Mouse (Mus musculus): ENCODE measurements around the gene Gm49721. TPM values are rescaled to one million over a fixed set of nuclear protein-coding genes. Genes with fewer than 3 reads are reported as not detected.
"Not testable (repeated sequence)": the region's sequence is repeated elsewhere in the genome, so short reads cannot be mapped to it uniquely, and the experiment has no call there.

Gm49721 gene
- polyA plus RNA-seq, 1 experiment from 2014 or later: 0.40 TPM

DNA sequence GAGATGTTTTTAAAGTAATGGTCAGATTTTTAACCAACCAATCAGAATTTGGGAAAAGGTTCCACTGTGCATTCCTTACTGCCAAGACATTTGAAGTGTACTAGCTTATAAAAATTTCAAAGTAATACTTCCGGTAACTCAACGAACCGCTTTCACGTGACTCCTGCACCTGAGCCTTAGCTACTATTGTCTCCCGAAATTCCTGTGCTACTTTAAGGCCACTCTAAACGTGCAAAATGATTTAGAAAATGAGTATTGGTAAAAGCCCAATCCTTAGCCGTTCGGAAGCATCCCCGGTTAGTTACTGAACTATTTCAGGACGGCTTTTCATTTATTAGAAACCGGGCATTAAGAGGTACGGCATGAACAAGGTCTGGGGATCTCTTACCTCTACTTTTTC, 18.4 kb upstream of the Gm49721 start:
- H3K4me3 ChIP-seq (ENCODE audit: low read depth, low read length): peak overlapping the region; percentile 42
- H3K9me3 ChIP-seq (ENCODE audit: control insufficient read depth, low read length); H3K27ac ChIP-seq (ENCODE audit: low read depth, low read length); H3K27me3 ChIP-seq (ENCODE audit: control insufficient read depth, insufficient read depth, low read length); H3K4me1 ChIP-seq (replicated peaks; ENCODE audit: control insufficient read depth, insufficient read depth, low read length); DNase-seq (ENCODE audit: low spot score); H3K36me3 ChIP-seq (ENCODE audit: control insufficient read depth, insufficient read depth, low read length); ATAC-seq (replicated peaks; ENCODE audit: low FRiP score): not testable (repeated sequence)
- peak overlapping the region; percentile 61 for H3K9ac ChIP-seq (ENCODE audit: low read length)
- peak overlapping the region; percentile 40; the same call in 1 of the 2 replicates for H3K4me2 ChIP-seq (ENCODE audit: low read depth, low read length, severe bottlenecking)
- 1% methylated on average over 12 of the region's 12 CpGs for WGBS

DNA sequence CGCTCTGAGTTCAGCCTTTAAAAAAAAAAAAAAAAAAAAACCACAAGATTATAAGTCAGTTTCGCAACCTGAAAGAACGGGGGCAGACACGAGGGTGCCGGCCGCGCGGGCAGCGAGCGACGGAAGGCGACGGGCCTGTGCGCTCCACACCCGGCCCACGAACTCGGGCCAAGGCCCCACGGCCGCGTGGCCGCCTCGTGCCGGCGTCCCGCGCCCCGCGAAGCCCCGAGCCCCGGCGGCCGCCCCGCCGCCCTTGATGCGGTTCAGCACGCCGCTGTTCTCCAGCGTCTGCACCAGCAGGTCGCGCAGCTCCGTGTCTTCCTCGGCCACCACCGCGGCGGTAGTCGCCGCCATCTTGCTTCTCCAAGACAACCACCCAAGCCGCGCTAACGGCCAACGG, 17.9 kb upstream of the Gm49721 start, which contains the start of gene Tagap1:
Tagap1 (minus strand) TSS at position 381 of the 400 bp plus-strand sequence.
- not testable (repeated sequence) for H3K36me3 ChIP-seq (ENCODE audit: control insufficient read depth, insufficient read depth, low read length); H3K27ac ChIP-seq (ENCODE audit: low read depth, low read length); H3K4me1 ChIP-seq (replicated peaks; ENCODE audit: control insufficient read depth, insufficient read depth, low read length); ATAC-seq (replicated peaks; ENCODE audit: low FRiP score); H3K9me3 ChIP-seq (ENCODE audit: control insufficient read depth, low read length); H3K27me3 ChIP-seq (ENCODE audit: control insufficient read depth, insufficient read depth, low read length)
- peak within 1 kb of the TSS; percentile 61 for H3K9ac ChIP-seq (ENCODE audit: low read length)
- WGBS: under 1% methylated on average over 37 of the region's 51 CpGs
- peak within 1 kb of the TSS; percentile 40 for H3K4me2 ChIP-seq (ENCODE audit: low read depth, low read length, severe bottlenecking)
- peak within 1 kb of the TSS; percentile 42 for H3K4me3 ChIP-seq (ENCODE audit: low read depth, low read length)
- peak; percentile 67 for DNase-seq (ENCODE audit: low spot score)

DNA sequence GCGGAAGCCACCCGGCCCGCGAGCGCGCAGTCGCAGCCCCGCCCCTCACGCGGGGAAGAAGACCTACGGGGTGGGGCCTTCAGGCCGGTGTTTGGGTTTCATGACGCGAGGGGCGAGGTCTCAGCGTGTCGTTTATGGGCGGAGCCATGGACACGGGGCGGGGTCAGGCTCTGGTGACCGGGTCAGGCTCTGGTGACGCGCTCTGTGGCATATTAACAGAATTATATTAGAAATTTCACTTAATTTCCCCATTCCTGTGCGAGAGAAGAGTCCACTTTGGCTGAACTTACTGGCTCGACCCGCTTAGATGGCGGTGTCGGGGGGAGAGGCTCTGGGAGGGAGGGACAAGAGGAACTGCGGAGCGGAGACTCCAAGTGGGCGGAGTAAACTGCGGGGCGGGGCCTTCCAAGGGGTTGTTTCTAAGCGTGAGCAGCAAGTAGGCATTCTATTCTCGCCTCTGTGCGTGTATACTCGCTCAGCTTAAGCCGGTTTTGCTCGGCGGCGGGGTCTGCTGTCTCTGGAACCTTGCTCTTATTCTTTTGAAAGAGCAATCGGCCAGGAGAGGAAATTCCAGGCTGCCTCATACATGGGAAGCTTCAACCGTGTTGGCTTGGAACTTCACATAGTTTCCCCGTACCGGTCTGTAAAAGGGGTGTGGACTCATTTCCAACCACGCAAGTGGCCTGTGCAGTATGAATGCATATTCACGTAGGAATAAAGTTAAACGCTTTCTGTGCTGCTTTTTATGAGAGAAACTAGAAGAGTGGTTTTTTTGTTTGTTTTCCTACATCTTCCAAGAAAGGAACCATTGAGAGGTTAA, 17.3 kb upstream of the Gm49721 start:
- Histone ChIP-seq H3K4me2 (ENCODE audit: low read depth, low read length, severe bottlenecking) (peak overlapping the region; percentile 31), H3K4me3 (ENCODE audit: low read depth, low read length) (peak overlapping the region; percentile 42)
- not testable (repeated sequence) for H3K4me1 ChIP-seq (replicated peaks; ENCODE audit: control insufficient read depth, insufficient read depth, low read length); H3K9me3 ChIP-seq (ENCODE audit: control insufficient read depth, low read length); H3K9ac ChIP-seq (ENCODE audit: low read length); DNase-seq (ENCODE audit: low spot score); H3K27me3 ChIP-seq (ENCODE audit: control insufficient read depth, insufficient read depth, low read length); H3K36me3 ChIP-seq (ENCODE audit: control insufficient read depth, insufficient read depth, low read length); H3K27ac ChIP-seq (ENCODE audit: low read depth, low read length)
- ATAC-seq (replicated peaks; ENCODE audit: low FRiP score): peak; percentile 96
- WGBS: under 1% methylated on average over 13 of the region's 48 CpGs

DNA sequence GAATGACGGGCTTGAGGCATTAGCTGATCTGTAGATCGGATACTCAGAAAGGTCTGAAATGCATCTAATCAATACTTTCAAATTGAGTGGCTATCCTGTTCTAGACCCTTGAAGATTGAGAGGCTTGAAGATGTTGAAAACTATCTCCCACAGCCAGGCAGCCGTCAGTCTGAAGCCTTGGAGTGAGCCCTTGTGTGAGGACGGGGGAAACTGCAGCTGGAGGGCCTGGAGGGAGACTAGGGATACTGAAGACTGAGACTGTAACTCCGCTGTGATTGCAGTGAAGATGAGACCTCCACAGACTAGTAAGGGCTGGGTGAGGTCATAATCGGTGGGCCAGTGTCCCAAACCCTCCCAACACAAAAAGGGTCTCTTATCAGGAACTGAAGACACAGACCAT, 16.4 kb upstream of the Gm49721 start:
- H3K4me3 ChIP-seq (ENCODE audit: low read depth, low read length); H3K4me1 ChIP-seq (replicated peaks; ENCODE audit: control insufficient read depth, insufficient read depth, low read length); H3K4me2 ChIP-seq (ENCODE audit: low read depth, low read length, severe bottlenecking); ATAC-seq (replicated peaks; ENCODE audit: low FRiP score); H3K27me3 ChIP-seq (ENCODE audit: control insufficient read depth, insufficient read depth, low read length); H3K9ac ChIP-seq (ENCODE audit: low read length); H3K36me3 ChIP-seq (ENCODE audit: control insufficient read depth, insufficient read depth, low read length); H3K9me3 ChIP-seq (ENCODE audit: control insufficient read depth, low read length); H3K27ac ChIP-seq (ENCODE audit: low read depth, low read length); DNase-seq (ENCODE audit: low spot score): not testable (repeated sequence)
- 73% methylated on average over 4 of the region's 6 CpGs for WGBS

DNA sequence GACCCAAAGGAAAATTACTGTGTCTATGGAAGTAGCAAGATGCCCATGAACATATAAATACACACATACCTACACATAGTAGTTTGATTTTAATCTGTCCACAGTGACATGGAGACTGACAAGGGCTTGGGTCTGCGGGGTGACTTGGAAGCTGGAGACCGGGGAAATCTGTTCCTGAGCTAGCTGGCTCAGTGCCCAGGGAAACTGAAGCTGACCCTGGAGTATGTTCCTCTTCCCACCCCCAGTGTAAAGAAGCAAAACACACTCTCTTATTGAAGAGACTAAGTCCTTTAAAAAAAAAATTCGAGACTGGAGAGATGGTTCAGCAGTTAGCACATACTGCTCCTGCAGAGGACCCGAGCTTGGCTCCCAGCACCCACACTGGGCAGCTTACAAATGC, 15.8 kb upstream of the Gm49721 start:
- not testable (repeated sequence) for H3K9ac ChIP-seq (ENCODE audit: low read length); H3K36me3 ChIP-seq (ENCODE audit: control insufficient read depth, insufficient read depth, low read length); H3K4me2 ChIP-seq (ENCODE audit: low read depth, low read length, severe bottlenecking); H3K4me1 ChIP-seq (replicated peaks; ENCODE audit: control insufficient read depth, insufficient read depth, low read length); H3K9me3 ChIP-seq (ENCODE audit: control insufficient read depth, low read length); H3K27me3 ChIP-seq (ENCODE audit: control insufficient read depth, insufficient read depth, low read length); H3K4me3 ChIP-seq (ENCODE audit: low read depth, low read length); DNase-seq (ENCODE audit: low spot score); ATAC-seq (replicated peaks; ENCODE audit: low FRiP score); H3K27ac ChIP-seq (ENCODE audit: low read depth, low read length)
- 80% methylated on average over 4 of the region's 4 CpGs for WGBS

DNA sequence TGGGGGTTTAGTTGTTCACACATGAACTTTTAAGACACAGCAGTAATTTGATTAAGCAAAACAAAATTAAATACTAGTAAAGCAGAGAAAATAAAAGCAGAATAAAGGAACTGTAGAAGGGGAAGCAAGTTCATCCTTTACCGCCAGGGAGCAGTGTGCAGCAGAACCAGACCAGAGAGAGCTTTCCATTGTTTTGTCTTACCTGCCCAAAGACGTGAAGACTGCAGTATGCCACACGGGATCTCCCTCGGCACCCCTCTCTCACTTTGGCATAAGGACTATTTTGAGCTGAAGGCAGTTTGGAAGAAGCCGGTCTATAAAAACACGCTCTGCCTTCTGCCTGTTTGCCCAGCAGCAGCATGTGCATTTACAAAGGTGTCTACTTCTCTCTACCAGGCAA, 13.3 kb upstream of the Gm49721 start:
- H3K4me1 ChIP-seq (replicated peaks; ENCODE audit: control insufficient read depth, insufficient read depth, low read length); H3K36me3 ChIP-seq (ENCODE audit: control insufficient read depth, insufficient read depth, low read length); H3K4me3 ChIP-seq (ENCODE audit: low read depth, low read length); DNase-seq (ENCODE audit: low spot score); H3K27ac ChIP-seq (ENCODE audit: low read depth, low read length); H3K9me3 ChIP-seq (ENCODE audit: control insufficient read depth, low read length); H3K4me2 ChIP-seq (ENCODE audit: low read depth, low read length, severe bottlenecking); H3K27me3 ChIP-seq (ENCODE audit: control insufficient read depth, insufficient read depth, low read length); H3K9ac ChIP-seq (ENCODE audit: low read length); ATAC-seq (replicated peaks; ENCODE audit: low FRiP score): not testable (repeated sequence)
- 7% methylated on average over 5 of the region's 6 CpGs for WGBS

DNA sequence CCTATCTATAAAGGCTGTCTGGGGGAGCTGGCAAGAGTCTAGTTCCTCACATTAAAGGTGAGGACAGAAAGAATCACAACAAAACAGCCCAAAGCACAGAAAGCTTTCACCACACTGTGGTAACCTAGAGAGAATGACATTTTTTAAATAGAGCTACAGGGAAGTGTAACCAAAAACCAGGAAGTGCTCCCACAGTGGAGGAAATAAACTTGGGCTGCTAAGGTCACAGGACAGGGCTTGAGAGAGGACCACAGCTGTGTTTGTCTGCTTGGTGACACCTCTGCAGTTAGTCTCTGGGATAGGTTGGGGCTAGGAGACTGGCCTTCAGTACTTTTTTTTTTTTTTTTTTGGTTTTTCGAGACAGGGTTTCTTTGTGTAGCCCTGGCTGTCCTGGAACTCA, 11.0 kb upstream of the Gm49721 start:
- WGBS: 50% methylated on average over 1 of the region's 1 CpGs
- not testable (repeated sequence) for H3K27ac ChIP-seq (ENCODE audit: low read depth, low read length); ATAC-seq (replicated peaks; ENCODE audit: low FRiP score)

DNA sequence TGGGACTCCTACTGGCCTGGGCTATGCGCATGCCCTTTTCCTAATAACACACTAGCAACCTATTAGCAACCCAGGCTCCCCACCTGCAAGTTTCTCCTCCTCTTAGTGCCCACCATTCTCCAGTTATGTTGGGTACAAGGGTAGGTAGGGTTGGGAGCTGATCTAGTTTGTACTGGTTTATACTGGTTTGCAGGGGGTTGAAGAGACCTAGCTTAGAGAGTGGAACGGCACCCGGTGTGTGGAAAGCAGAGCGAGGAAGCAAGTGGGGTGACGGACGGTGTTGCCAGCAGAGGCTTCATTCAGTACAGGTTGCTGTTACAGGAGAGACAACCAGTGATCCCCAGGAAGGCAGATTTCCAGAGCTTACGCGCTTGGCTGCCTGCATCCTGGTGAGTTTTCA, 8.4 kb upstream of the Gm49721 start, which contains the start of gene Rnaset2b:
Rnaset2b (plus strand) TSS at position 301 of the 400 bp plus-strand sequence.
- not testable (repeated sequence) for H3K4me1 ChIP-seq (replicated peaks; ENCODE audit: control insufficient read depth, insufficient read depth, low read length); ATAC-seq (replicated peaks; ENCODE audit: low FRiP score); H3K9ac ChIP-seq (ENCODE audit: low read length); H3K4me2 ChIP-seq (ENCODE audit: low read depth, low read length, severe bottlenecking); H3K9me3 ChIP-seq (ENCODE audit: control insufficient read depth, low read length); H3K36me3 ChIP-seq (ENCODE audit: control insufficient read depth, insufficient read depth, low read length); H3K27me3 ChIP-seq (ENCODE audit: control insufficient read depth, insufficient read depth, low read length); DNase-seq (ENCODE audit: low spot score); H3K4me3 ChIP-seq (ENCODE audit: low read depth, low read length); H3K27ac ChIP-seq (ENCODE audit: low read depth, low read length)
- no CpG with 5 or more reads among the region's 8 CpGs for WGBS

More for the DNA sequence above, 11.0 kb upstream of the Gm49721 start:
- not testable (repeated sequence) for DNase-seq (ENCODE audit: low spot score); H3K4me2 ChIP-seq (ENCODE audit: low read depth, low read length, severe bottlenecking); H3K9ac ChIP-seq (ENCODE audit: low read length); H3K36me3 ChIP-seq (ENCODE audit: control insufficient read depth, insufficient read depth, low read length); H3K4me3 ChIP-seq (ENCODE audit: low read depth, low read length); H3K9me3 ChIP-seq (ENCODE audit: control insufficient read depth, low read length); H3K4me1 ChIP-seq (replicated peaks; ENCODE audit: control insufficient read depth, insufficient read depth, low read length); H3K27me3 ChIP-seq (ENCODE audit: control insufficient read depth, insufficient read depth, low read length)

DNA sequence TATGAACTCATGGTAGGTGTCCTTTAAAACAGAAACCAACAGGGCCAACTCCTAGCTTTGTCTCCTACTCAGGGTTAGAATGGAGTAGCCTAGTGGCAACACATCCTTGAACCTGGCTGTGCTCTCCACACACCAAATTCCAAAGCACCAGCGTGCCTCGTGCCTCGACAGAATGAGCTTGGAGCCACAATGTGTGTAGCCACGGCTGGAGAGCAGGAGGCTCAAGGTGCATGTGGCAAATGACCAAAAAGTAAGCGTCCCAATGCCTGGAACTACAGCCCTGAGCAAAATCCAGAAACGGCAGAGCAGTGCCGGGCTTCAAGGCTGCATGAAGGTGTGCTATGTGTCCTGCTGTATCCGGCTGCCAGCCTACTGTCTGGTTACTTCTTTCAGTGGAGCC, 7.5 kb upstream of the Gm49721 start:
- WGBS: 88% methylated on average over 8 of the region's 8 CpGs
- H3K27ac ChIP-seq (ENCODE audit: low read depth, low read length); H3K27me3 ChIP-seq (ENCODE audit: control insufficient read depth, insufficient read depth, low read length); H3K4me3 ChIP-seq (ENCODE audit: low read depth, low read length); H3K9ac ChIP-seq (ENCODE audit: low read length); H3K9me3 ChIP-seq (ENCODE audit: control insufficient read depth, low read length); H3K36me3 ChIP-seq (ENCODE audit: control insufficient read depth, insufficient read depth, low read length); H3K4me1 ChIP-seq (replicated peaks; ENCODE audit: control insufficient read depth, insufficient read depth, low read length); H3K4me2 ChIP-seq (ENCODE audit: low read depth, low read length, severe bottlenecking); DNase-seq (ENCODE audit: low spot score); ATAC-seq (replicated peaks; ENCODE audit: low FRiP score): not testable (repeated sequence)
